Mouse (Mus musculus) kidney, embryonic 15.5 days (tissue): ENCODE results near the gene Sec63. TPM values are rescaled to one million over a fixed set of nuclear protein-coding genes. Genes with fewer than 3 reads are reported as not detected.

Experiments used
- ATAC-seq: fragments of 200-750 bp; cut with Nextera tagmentation; replicated peaks from 2 replicates; pipeline ENCODE4 v1.8.0; 2017; ENCODE audit warnings: moderate TSS enrichment; ENCODE audit not compliant: low FRiP score
- H3K27ac ChIP-seq: fragments of 300-500 bp; sonication (generic); 2 replicates; pipeline ENCODE4 v1.5.1; 2015; ENCODE audit warnings: mild to moderate bottlenecking, inconsistent platforms
- H3K27me3 ChIP-seq: fragments of 300-500 bp; sonication (generic); 2 replicates; pipeline ENCODE4 v1.6.1; 2015; ENCODE audit warnings: inconsistent platforms
- H3K36me3 ChIP-seq: fragments of 300-500 bp; sonication (generic); 2 replicates; pipeline ENCODE4 v1.6.1; 2015; ENCODE audit warnings: inconsistent platforms
- H3K4me1 ChIP-seq: fragments of 300-500 bp; sonication (generic); 2 replicates; pipeline ENCODE4 v1.6.1; 2015; ENCODE audit warnings: inconsistent platforms
- H3K4me2 ChIP-seq: fragments of 300-500 bp; sonication (generic); 2 replicates; pipeline ENCODE4 v1.6.1; 2015; ENCODE audit warnings: moderate library complexity, mild to moderate bottlenecking, inconsistent platforms
- H3K4me3 ChIP-seq: fragments of 300-500 bp; sonication (generic); replicated peaks from 2 replicates; pipeline ENCODE4 v1.5.1; 2015; ENCODE audit warnings: mild to moderate bottlenecking, inconsistent platforms
- H3K9ac ChIP-seq: fragments of 300-500 bp; sonication (generic); 2 replicates; pipeline ENCODE4 v1.6.1; 2015; ENCODE audit warnings: mild to moderate bottlenecking, inconsistent platforms
- H3K9me3 ChIP-seq: fragments of 300-500 bp; sonication (generic); replicated peaks from 2 replicates; pipeline ENCODE4 v1.6.1; 2016; ENCODE audit warnings: inconsistent platforms
- WGBS: fragments of 180-500 bp; shearing (Covaris S2); methylation state at CpG from one replicate; pipeline ENCODE4 v1.1.7; 2015; ENCODE audit warnings: mixed read lengths; 5-methylcytosine and 5-hydroxymethylcytosine counted together
- polyA plus RNA-seq: library from polyadenylated mRNA; unstranded; fragments of >200 nt; fragmentation: Nextera tagmentation; extraction: Ambion mirVana; gene quantifications from 2 replicates; pipeline ENCODE4 v1.2.1, GENCODE M21; 2015

Gene Sec63
- polyA plus RNA-seq, 1 experiment from 2014 or later: 23.6 TPM

DNA sequence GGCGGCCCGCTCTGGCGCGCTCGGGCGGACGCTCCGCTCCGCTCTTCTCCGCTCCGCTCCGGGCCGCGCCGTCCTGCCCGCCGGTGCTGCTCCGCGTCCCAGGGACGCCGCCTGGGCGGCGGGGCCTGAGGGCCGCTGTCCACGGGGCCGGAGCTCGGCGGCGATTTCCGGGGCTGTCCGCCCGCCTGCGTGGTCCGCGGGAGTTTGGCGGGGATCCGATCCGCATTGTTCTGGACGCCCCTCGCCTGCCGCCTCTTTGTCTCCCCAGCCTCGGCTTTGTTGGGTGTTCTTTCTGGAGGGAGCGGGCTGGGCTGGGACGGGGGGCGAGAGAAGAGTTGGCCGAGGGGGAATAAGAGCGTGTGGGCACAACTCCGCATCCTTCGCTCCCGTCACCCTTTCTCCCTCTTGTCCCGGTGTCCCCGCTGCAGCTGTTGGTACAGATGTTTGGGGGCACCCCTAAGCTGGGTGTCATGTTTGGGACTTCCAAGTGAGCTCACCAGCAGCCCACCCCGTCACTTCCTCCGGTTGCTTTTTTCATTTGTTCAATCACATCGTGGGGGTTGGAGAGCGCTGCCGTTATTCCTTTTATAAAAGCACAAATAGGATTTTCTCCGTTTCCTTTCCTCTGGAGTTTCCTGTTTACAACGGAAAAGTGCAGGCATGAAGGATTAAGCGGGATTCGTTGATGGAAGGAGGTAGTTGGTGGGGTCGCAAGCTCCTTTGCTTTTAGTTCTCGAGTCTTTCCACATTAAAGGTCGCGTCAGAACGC lies 789 bp downstream of the Sec63 start:
- peak; percentile 84 for ATAC-seq
- Histone ChIP-seq H3K9me3 (no peaks in the 10 kb centered on the region), H3K27ac (peak overlapping the region; percentile 94), H3K4me2 (peak overlapping the region; percentile 69), H3K4me3 (peak overlapping the region; percentile 96), H3K9ac (peak overlapping the region; percentile 97), H3K4me1 (peaks cover 24% of the 10 kb centered on the region), H3K27me3 (no peaks in the 10 kb centered on the region), H3K36me3 (no peaks in the 10 kb centered on the region; the same call in 1 of the 2 replicates)
- WGBS: under 1% methylated on average over 66 of the region's 66 CpGs

DNA sequence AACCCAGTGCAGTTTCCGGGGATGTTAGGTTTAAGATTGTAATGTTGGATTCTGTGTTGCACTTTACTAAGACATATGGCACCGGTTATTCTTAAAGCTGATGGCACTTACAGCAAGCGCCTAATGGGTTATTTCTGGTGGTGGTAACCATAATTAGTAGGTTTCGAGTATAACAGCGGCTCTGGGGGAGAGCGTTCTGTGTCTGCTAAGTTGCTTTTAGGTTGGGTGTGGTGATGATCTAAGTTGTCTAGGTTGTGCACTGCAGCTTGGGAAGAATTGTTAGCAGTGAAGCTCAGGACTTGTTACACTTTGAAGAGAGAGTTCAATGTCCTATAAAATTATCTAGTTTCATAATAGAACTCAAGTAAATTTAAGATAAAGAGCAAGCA lies 1.4 kb downstream of the Sec63 start:
- Histone ChIP-seq H3K9me3 (no peaks in the 10 kb centered on the region), H3K9ac (peak overlapping the region; percentile 97), H3K27ac (peak overlapping the region; percentile 94), H3K4me3 (peak overlapping the region; percentile 96), H3K36me3 (no peaks in the 10 kb centered on the region; the same call in 1 of the 2 replicates), H3K27me3 (no peaks in the 10 kb centered on the region), H3K4me1 (peaks cover 24% of the 10 kb centered on the region), H3K4me2 (peak overlapping the region; percentile 69)
- under 1% methylated on average over 6 of the region's 6 CpGs for WGBS
- ATAC-seq: no peak

DNA sequence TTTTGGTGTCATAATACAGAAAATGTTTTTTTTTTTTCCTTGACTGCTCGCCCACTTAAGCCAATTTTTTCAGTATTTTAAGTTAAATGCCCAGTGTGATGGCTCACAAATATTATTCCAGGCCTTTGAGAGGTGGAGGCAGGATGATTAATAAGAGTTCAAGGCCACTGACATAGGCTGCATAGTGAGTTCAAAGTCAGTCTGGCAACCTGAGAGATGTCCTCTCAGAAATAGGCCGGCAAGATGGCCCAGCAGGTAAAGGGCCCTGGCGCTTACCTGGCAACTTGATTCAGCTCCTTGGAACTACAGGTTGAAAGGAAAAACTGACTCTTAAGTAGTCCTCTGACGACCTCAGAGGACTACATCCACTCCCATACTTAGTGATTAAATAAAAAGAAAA lies 1.9 kb downstream of the Sec63 start:
- Histone ChIP-seq H3K27ac (no peak overlapping the region), H3K4me2 (peak overlapping the region; percentile 69), H3K9me3 (no peaks in the 10 kb centered on the region), H3K9ac (peak overlapping the region; percentile 97; the same call in 1 of the 2 replicates), H3K4me3 (peak overlapping the region; percentile 96), H3K27me3 (no peaks in the 10 kb centered on the region), H3K36me3 (no peaks in the 10 kb centered on the region; the same call in 1 of the 2 replicates), H3K4me1 (peaks cover 24% of the 10 kb centered on the region)
- 47% methylated on average over 4 of the region's 4 CpGs for WGBS
- no peak for ATAC-seq

DNA sequence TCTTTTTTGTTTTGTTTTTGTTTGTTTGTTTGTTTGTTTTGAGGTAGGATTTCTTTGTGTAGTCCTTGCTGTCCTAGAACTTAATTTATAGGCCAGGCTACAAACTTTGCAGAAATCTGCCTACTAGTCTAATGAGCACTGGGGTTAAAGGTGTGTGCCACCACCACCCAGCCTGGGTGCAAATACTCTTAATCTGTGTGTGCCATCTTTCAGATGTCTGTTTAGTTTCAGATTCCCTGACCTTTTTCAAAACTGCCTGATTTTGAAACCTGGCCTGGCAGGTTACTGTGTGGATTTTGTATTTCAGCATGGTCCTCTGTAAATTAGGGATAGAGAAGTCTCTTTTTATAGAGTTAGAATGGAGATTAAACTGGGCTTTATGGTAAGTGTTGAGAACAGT lies 4.0 kb downstream of the Sec63 start:
- no peak overlapping the region for H3K9ac ChIP-seq
- no peak overlapping the region for H3K27ac ChIP-seq
- H3K27me3 ChIP-seq: no peaks in the 10 kb centered on the region
- no peak overlapping the region for H3K4me3 ChIP-seq
- H3K36me3 ChIP-seq: no peaks in the 10 kb centered on the region; the same call in 1 of the 2 replicates
- no peak overlapping the region for H3K4me2 ChIP-seq
- no peaks in the 10 kb centered on the region for H3K9me3 ChIP-seq
- peaks cover 23% of the 10 kb centered on the region for H3K4me1 ChIP-seq
- no peak for ATAC-seq

DNA sequence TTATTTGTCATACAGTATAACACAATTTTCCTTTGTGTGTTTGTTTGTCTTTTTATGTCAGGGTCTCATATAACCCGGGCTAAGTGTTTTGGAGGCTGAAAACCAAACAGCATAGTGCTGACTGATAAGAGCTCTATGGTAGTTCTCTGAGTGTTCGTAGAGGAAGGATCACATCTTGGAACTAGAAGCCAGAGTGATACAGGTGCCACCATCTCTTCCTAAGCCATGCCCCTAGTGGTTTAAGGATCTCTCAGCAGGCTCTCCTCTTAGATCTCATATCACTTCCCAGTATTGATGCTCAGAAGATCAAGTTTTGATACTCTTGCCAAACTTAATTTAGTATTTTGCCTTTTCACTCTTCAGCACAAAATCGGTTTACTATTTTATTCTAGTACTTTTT lies 14.2 kb downstream of the Sec63 start:
- WGBS: 87% methylated on average over 3 of the region's 3 CpGs

DNA sequence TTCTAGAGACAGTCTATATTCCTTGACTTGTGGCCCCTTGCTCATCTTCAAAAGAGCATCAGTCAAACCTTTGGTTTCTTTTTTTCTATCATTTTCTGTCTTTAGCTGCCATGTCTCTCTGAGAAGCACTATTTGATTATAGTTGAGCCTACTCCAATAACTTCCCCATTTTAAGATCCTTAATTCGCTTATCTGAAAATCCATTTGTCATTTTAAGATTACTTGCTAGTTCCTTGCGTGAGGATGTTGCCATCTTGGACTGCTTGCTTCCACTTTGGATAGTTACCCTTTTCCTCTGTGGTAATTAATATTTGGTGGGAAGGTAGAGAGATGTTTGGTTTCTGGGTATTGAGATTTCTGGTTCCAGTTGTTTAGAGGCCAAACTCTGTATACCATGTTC lies 19.5 kb downstream of the Sec63 start:
- peaks cover 13% of the 10 kb centered on the region for H3K36me3 ChIP-seq
- no peak overlapping the region for H3K4me3 ChIP-seq
- H3K4me1 ChIP-seq: no peaks in the 10 kb centered on the region
- WGBS: 87% methylated on average over 2 of the region's 2 CpGs
- H3K27ac ChIP-seq: no peak overlapping the region
- ATAC-seq: no peak
- no peak overlapping the region for H3K4me2 ChIP-seq
- H3K9ac ChIP-seq: no peak overlapping the region
- no peaks in the 10 kb centered on the region for H3K9me3 ChIP-seq
- no peaks in the 10 kb centered on the region for H3K27me3 ChIP-seq

More for the DNA sequence above, 14.2 kb downstream of the Sec63 start:
- no peaks in the 10 kb centered on the region for H3K27me3 ChIP-seq
- H3K27ac ChIP-seq: no peak overlapping the region
- H3K4me1 ChIP-seq: no peaks in the 10 kb centered on the region
- H3K9me3 ChIP-seq: no peaks in the 10 kb centered on the region
- no peaks in the 10 kb centered on the region for H3K36me3 ChIP-seq
- no peak overlapping the region for H3K4me2 ChIP-seq
- H3K4me3 ChIP-seq: no peak overlapping the region
- ATAC-seq: no peak
- no peak overlapping the region for H3K9ac ChIP-seq

DNA sequence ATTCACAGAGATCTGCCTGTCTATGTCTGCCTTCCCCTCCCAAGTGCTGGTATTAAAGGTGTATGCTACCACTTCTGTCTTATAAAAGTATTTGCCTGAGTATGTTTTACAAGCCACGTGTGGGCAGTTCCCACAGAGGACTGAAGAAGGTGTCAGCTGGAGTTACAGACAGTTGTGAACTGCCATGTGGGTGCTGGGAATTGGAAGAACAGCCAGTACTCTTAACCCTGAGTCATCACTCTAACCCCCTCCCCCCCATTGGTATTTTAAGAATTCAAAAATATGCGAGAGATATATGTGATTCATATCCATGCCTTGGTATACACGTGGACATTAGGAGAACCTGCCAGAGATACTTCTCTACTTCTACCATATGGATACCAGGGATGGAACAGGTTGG lies 20.4 kb downstream of the Sec63 start:
- no peaks in the 10 kb centered on the region for H3K27me3 ChIP-seq
- H3K36me3 ChIP-seq: peaks cover 18% of the 10 kb centered on the region
- no peaks in the 10 kb centered on the region for H3K9me3 ChIP-seq
- H3K4me1 ChIP-seq: no peaks in the 10 kb centered on the region
- no peak overlapping the region for H3K27ac ChIP-seq
- H3K9ac ChIP-seq: no peak overlapping the region
- no peak overlapping the region for H3K4me2 ChIP-seq
- ATAC-seq: no peak
- H3K4me3 ChIP-seq: no peak overlapping the region
- WGBS: 54% methylated on average over 3 of the region's 3 CpGs

DNA sequence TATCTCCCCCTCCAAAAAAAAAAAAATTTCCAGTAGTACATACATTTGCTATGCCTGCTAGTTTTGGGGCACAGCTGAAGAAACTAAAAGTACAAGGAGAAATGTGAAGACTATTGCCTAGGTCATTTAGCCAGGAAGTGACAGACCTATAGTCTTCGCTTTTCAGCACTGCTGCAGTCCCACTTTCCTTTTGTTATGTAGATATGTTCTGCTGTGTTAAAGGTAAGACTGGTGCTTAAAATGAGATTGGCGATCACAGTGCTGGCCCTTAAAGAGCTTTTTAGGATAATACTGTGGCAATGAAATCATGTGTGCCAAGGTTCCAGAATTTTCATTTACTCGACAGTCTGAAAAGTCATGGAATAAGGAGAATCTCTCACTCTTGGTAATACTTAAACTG lies 39.6 kb downstream of the Sec63 start:
- H3K4me3 ChIP-seq: no peak overlapping the region
- H3K27ac ChIP-seq: no peak overlapping the region
- H3K36me3 ChIP-seq: peaks cover 71% of the 10 kb centered on the region
- H3K9me3 ChIP-seq: no peaks in the 10 kb centered on the region
- 85% methylated on average over 3 of the region's 3 CpGs for WGBS
- H3K9ac ChIP-seq: no peak overlapping the region
- no peak overlapping the region for H3K4me2 ChIP-seq
- ATAC-seq: no peak
- H3K27me3 ChIP-seq: no peaks in the 10 kb centered on the region
- H3K4me1 ChIP-seq: no peaks in the 10 kb centered on the region

DNA sequence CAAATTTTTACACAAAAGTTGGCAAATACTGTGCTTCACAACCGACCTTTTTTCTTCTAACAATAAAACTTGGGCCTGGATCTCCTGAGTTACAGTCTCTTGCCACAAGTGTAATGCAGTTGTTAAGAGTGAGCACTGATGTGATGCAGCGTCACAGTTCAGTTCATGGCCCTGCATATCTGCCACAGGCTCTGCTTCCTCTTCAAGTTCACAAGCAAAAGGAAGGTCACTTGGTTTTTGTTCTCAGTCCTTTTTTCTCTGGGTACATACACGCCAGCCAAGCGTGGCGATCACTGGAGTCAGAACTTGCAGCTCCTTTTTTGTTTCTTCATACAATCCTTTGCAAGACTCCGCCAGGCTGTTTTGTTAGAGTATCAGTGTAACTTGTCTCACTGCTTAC lies 64.6 kb downstream of the Sec63 start:
- Histone ChIP-seq H3K9ac (no peak overlapping the region), H3K4me3 (no peak overlapping the region), H3K27me3 (no peaks in the 10 kb centered on the region), H3K27ac (peak overlapping the region; percentile 45; the same call in 1 of the 2 replicates), H3K4me1 (peaks cover 3% of the 10 kb centered on the region; the same call in 1 of the 2 replicates), H3K36me3 (peaks cover 79% of the 10 kb centered on the region), H3K4me2 (no peak overlapping the region), H3K9me3 (no peaks in the 10 kb centered on the region)
- WGBS: 58% methylated on average over 6 of the region's 6 CpGs
- no peak for ATAC-seq

DNA sequence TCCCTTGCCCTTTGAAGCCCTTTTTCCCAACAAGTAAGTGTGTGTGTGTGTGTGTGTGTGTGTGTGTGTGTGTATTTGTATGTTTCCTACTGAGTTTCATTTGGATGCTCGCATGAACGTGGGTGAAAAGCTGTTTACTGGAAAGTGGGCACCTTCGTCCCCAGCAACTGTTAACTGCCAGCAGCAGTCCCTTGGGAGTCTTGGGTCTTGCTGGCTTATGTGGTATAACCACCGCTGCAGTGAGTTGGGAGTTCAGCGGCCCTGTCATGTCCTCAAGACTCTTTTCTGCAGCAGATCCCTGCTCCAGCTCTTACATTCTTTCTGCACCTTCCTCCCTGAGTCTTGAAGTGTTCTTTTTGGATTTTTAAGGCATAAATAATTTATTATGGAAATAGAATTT lies 65.9 kb downstream of the Sec63 start:
- Histone ChIP-seq H3K4me2 (no peak overlapping the region), H3K27me3 (no peaks in the 10 kb centered on the region), H3K9me3 (no peaks in the 10 kb centered on the region), H3K4me3 (no peak overlapping the region), H3K9ac (no peak overlapping the region), H3K4me1 (peaks cover 3% of the 10 kb centered on the region; the same call in 1 of the 2 replicates), H3K27ac (no peak overlapping the region), H3K36me3 (peaks cover 79% of the 10 kb centered on the region)
- WGBS: 88% methylated on average over 5 of the region's 5 CpGs
- ATAC-seq: no peak

DNA sequence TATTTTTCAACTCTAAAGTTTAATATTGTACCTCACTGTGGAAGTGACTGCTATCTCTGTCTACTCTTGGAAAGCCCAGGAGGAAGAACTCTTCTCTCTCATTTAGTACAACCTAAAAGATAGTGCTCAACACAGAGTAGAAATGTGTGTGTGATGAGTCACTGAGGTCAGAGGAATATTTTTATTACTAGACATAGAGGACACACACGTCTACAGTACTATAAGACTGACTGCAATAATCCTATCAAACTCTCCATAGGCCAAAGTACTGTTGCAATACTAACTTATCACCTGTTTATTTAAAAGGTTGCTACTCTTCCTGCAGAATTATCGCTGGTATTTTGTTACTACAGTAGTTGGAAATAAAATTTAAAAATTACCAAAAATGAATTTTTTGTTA lies 68.7 kb downstream of the Sec63 start:
- 86% methylated on average over 2 of the region's 2 CpGs for WGBS
- no peak for ATAC-seq

DNA sequence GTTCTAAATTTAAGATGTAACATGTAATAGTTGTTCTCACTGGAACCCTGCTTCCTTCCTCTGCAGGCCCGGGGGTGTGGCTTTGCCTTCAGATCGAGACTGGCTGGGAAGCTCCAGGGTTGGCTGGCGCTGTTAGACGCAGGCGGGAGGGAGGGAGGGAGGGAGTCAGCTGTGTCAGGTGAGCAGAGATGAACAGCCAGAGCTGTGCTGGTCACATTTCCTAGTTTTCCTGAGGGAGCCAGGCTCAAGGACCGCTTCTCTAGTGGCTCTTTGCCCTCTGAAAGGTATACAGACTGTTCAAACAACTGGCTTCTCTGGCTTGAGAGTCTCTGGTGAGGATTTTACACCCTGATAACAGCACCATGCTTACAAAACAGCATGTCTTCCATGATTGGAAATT lies 69.1 kb downstream of the Sec63 start:
- Histone ChIP-seq H3K4me3 (no peak overlapping the region), H3K4me1 (peaks cover 3% of the 10 kb centered on the region; the same call in 1 of the 2 replicates), H3K9ac (no peak overlapping the region), H3K36me3 (peaks cover 84% of the 10 kb centered on the region), H3K9me3 (no peaks in the 10 kb centered on the region), H3K27me3 (no peaks in the 10 kb centered on the region), H3K4me2 (no peak overlapping the region), H3K27ac (no peak overlapping the region)
- ATAC-seq: no peak
- WGBS: 70% methylated on average over 6 of the region's 6 CpGs

More for the DNA sequence above, 68.7 kb downstream of the Sec63 start:
- Histone ChIP-seq H3K27me3 (no peaks in the 10 kb centered on the region), H3K9ac (no peak overlapping the region), H3K4me1 (peaks cover 3% of the 10 kb centered on the region; the same call in 1 of the 2 replicates), H3K9me3 (no peaks in the 10 kb centered on the region), H3K36me3 (peaks cover 84% of the 10 kb centered on the region), H3K4me2 (no peak overlapping the region), H3K4me3 (no peak overlapping the region), H3K27ac (no peak overlapping the region)
